Mouse (Mus musculus) ES-Bruce4 (cell line): ENCODE results near the gene Atp1a2.
A peak's percentile ranks its signal among the peaks of the same experiment; 100 is the strongest.

Experiments used
- CTCF ChIP-seq: IDR thresholded peaks from one replicate; pipeline ENCODE4 v1.8.1; 2011; ENCODE audit warnings: low read depth, low read length
- EP300 ChIP-seq: IDR thresholded peaks from 2 replicates; pipeline ENCODE4 v1.6.1; 2011; ENCODE audit warnings: low read depth, low read length; ENCODE audit not compliant: insufficient read depth
- POLR2A ChIP-seq: IDR thresholded peaks from one replicate; pipeline ENCODE4 v1.8.1; 2011; ENCODE audit warnings: low read length; ENCODE audit not compliant: insufficient read depth

DNA sequence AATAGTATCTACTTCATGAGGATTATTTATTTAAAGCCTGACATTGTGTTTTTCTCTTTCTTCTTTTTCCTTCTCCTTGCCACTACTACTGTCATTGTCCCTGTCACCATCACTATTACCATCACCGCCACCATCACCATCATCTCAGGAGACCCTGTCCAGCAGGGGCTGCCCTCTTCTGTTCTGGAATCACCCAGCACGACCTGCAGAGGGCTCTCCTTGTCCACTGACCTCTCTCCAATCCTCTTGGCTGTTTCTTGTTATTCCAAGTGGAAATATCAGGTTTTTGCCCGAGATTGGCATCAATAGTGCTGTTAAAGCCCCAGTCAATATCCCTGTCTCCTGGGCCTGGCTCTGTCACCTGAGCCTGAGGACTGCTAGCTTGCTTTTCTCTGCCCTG lies 35.6 kb upstream of the Atp1a2 start:
- TF ChIP-seq POLR2A (no peak), CTCF (peak; percentile 43), EP300 (no peak)
